In genomic region chr17:34437606-34438005, GRCm38 (mm10) we compare ENCODE assay signal across 30 mouse cellular contexts. TPM values are rescaled to one million over a fixed set of nuclear protein-coding genes. Genes with fewer than 3 reads are reported as not detected.
DNase-seq lines count a peak whose midpoint lies in the region; ATAC-seq and TF ChIP-seq lines count a peak whose summit lies in the region.
"Had no signal": no experiment of that assay in that cellular context is flagged by ENCODE, and none has a peak within 500 bp of the region (broad histone marks: within the 10 kb centered on the region; RNA-seq: fewer than 3 reads in every experiment).

No protein-coding gene starts in this region.

- no peak for ATAC-seq in kidney, postnatal 0 days (replicated peaks; ENCODE audit: low FRiP score, low read depth)
- peak; percentile 61 for ATAC-seq in common myeloid progenitor, adult 5-6 weeks (replicated peaks; ENCODE audit: low read depth, poor library complexity, severe bottlenecking)
- peak; percentile 54 for ATAC-seq in megakaryocyte, adult 5-6 weeks (ENCODE audit: poor library complexity, severe bottlenecking)
- ATAC-seq: hindbrain, embryonic 16.5 days; intestine, postnatal 0 days had no signal

- H3K4me1 ChIP-seq in kidney, postnatal 0 days (replicated peaks; ENCODE audit: insufficient read depth, low read length), result no peaks in the 10 kb centered on the region
- H3K4me1 ChIP-seq: embryonic facial prominence, embryonic 15.5 days; forebrain, embryonic 12.5 days; heart, embryonic 15.5 days; midbrain, embryonic 10.5 days had no signal

- no peak for TF ChIP-seq CTCF in kidney, postnatal 0 days (IDR thresholded peaks at IDR 0.05; ENCODE audit: low read depth)

- intact Hi-C loops in left cerebral cortex, postnatal 10 days (cut with DNase I), result no loop called here

- H3K36me3 ChIP-seq in kidney, postnatal 0 days (ENCODE audit: insufficient read depth, low read length), result no peaks in the 10 kb centered on the region
- H3K36me3 ChIP-seq: embryonic facial prominence, embryonic 15.5 days; forebrain, embryonic 12.5 days; heart, embryonic 15.5 days; midbrain, embryonic 10.5 days had no signal

- H3K9ac ChIP-seq in kidney, postnatal 0 days (ENCODE audit: low read depth, low read length), result no peak overlapping the region
- H3K9ac ChIP-seq: embryonic facial prominence, embryonic 15.5 days; forebrain, embryonic 12.5 days; heart, embryonic 15.5 days had no signal

- no peak overlapping the region for H3K4me2 ChIP-seq in kidney, postnatal 0 days (ENCODE audit: low read length)
- H3K4me2 ChIP-seq: embryonic facial prominence, embryonic 15.5 days; forebrain, embryonic 12.5 days; heart, embryonic 15.5 days had no signal

- H3K9me3 ChIP-seq in kidney, postnatal 0 days (replicated peaks; ENCODE audit: low read length), result no peaks in the 10 kb centered on the region
- H3K9me3 ChIP-seq: embryonic facial prominence, embryonic 15.5 days; forebrain, embryonic 12.5 days had no signal

- 28% methylated on average over 7 of the region's 7 CpGs for WGBS in kidney, postnatal 0 days

- no peak overlapping the region for H3K27ac ChIP-seq in kidney, postnatal 0 days
- H3K27ac ChIP-seq: embryonic facial prominence, embryonic 15.5 days; forebrain, embryonic 12.5 days; heart, embryonic 15.5 days; midbrain, embryonic 10.5 days had no signal

- peak; percentile 15 for DNase-seq in kidney, postnatal 0 days (ENCODE audit: low spot score)
- no peak for DNase-seq in kidney, postnatal 10 days
- DNase-seq in A20 (ENCODE audit: low read depth, low spot score), result peak; percentile 21
- DNase-seq in cerebellum, adult 9-11 months, result no peak
- DNase-seq in left cerebral cortex, postnatal 10 days (ENCODE audit: extremely low spot score in 1 of 2, low spot score in 2 of 2), result no peak
- DNase-seq in kidney, adult 9 months, result no peak
- DNase-seq: adrenal gland, adult 8-10 months; B cell, adult 2 months; cerebellum, adult 11 months; cerebellum, postnatal 14 days; heart, postnatal 4 days; kidney, postnatal 4 days; layer of hippocampus, postnatal 36 days; thymus, postnatal 25 days had no signal

- H3K27me3 ChIP-seq in kidney, postnatal 0 days (ENCODE audit: insufficient read depth, low read length), result no peaks in the 10 kb centered on the region
- H3K27me3 ChIP-seq: embryonic facial prominence, embryonic 15.5 days; forebrain, embryonic 12.5 days; heart, embryonic 15.5 days had no signal

- no peak overlapping the region for H3K4me3 ChIP-seq in kidney, postnatal 0 days (replicated peaks; ENCODE audit: low read depth, low read length)
- H3K4me3 ChIP-seq: embryonic facial prominence, embryonic 15.5 days; forebrain, embryonic 12.5 days; heart, embryonic 15.5 days; midbrain, embryonic 10.5 days had no signal

RNA-seq across cellular contexts. Expression of gene BC051142, which starts 39.0 kb away (rescaled TPM):
- 1.2 and 1.4 TPM in 2 replicates for polyA plus RNA-seq in kidney, postnatal 0 days (2015; fragmentation: Nextera tagmentation; extraction: Ambion mirVana)
- 4.2 and 6.4 TPM in 2 replicates for total RNA-seq in common myeloid progenitor, adult 5-6 weeks (2017)
- not detected in 2 replicates for total RNA-seq in megakaryocyte, adult 5-6 weeks (2015)
- total RNA-seq in megakaryocyte, adult 5-6 weeks (2017), result 0.29 and 3.8 TPM in 2 replicates
- 1 to 10 TPM; 6.6 to 9.9 TPM for total RNA-seq in left cerebral cortex, postnatal 10 days (2021)
- total RNA-seq: gastrocnemius, adult 8-10 months; heart, postnatal 4 days had no signal
- polyA plus RNA-seq: heart, embryonic 15.5 days; small intestine, adult 2 months had no signal

RNA-seq across cellular contexts. Expression of gene Btnl4, which starts 39.5 kb away (rescaled TPM):
- polyA plus RNA-seq in kidney, postnatal 0 days (2015; fragmentation: Nextera tagmentation; extraction: Ambion mirVana), result not detected in 2 replicates
- not detected in 2 replicates for total RNA-seq in common myeloid progenitor, adult 5-6 weeks (2017)
- not detected in 2 replicates for total RNA-seq in megakaryocyte, adult 5-6 weeks (2015)
- not detected in 2 replicates for total RNA-seq in megakaryocyte, adult 5-6 weeks (2017)
- not detected for total RNA-seq in left cerebral cortex, postnatal 10 days (2021)
- total RNA-seq: adrenal gland, adult 8-10 months; gastrocnemius, adult 8-10 months; heart, adult 8-10 months; heart, postnatal 4 days; layer of hippocampus, postnatal 36 days; left cerebral cortex, postnatal 25 days had no signal
- polyA plus RNA-seq: embryonic facial prominence, embryonic 15.5 days; forebrain, embryonic 12.5 days; frontal cortex, adult 2 months; heart, embryonic 15.5 days; hindbrain, embryonic 16.5 days; limb, embryonic 14.5 days; lung, embryonic 16.5 days; midbrain, embryonic 10.5 days; neural tube, embryonic 11.5 days had no signal

Comparison
In these comparisons a context has a peak if more than half of its experiments do, and no peak if none do; other contexts are left out.
1. DNase-seq: peak in kidney, postnatal 0 days (single experiment) and A20 (single experiment); none in kidney, postnatal 10 days (single experiment), cerebellum, adult 9-11 months (single experiment), left cerebral cortex, postnatal 10 days (0 of 2) and kidney, adult 9 months (single experiment).